Mouse (Mus musculus): ENCODE results near the gene Gm8281.
"Not testable (repeated sequence)": the region's sequence is repeated elsewhere in the genome, so short reads cannot be mapped to it uniquely, and the experiment has no call there.

The Gm8281 gene

DNA sequence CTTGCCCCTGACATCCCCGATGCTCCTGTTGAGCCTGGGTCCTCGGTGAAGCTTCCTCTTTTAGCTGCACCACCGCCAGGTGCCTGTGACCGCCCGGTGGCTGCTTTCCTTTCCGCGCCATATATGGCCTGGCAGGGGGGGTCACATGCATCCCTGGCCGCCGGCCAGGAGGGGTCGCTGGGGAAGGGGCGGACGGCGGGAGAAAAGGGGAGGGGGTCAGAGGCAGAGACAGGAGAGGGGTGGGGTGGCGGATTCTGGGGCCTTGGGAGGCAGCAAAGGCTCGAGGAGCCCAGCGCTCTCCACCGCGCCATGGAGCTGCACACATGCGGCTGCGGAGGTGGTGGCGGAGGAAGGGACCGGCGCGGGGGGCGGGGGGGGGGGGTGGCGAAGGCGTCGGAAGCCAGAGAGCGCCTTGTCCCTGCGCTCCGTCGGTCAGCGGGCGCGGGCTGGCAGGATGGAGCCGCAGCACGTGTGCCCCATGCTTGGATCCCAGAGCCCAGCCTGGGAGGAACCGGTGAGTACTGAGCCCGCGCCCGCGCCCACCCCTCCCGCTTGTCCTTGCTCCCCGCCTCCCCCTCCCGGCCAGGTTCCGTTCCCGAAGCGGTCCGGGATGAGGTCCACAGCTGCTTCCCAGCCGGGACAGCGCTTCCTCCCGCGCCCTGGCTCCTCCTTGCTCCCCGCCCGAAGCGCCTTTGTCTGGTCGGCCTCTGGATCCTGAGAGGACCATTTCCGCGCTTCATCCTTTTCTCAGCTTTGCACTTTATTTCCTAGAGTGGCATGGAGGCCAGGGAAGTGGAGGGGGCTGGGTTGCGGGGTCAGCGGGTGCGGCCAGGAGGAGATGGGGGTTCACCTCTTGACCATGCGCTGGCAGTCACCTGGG is at the start of gene Gm8281:
Gm8281 (plus strand) TSS at position 430 of the 880 bp plus-strand sequence.
- in situ Hi-C loops (cut with MboI, MseI), result not testable (repeated sequence)

GRCm38 (mm10) chr14:5050329-5050728 is 20.5 kb upstream of the Gm8281 start, which contains the start of gene 4930555G01Rik:
Gene 4930555G01Rik, plus strand, starts transcription at chr14:5050629.
- in situ Hi-C loops (cut with MboI, MseI), result not testable (repeated sequence)

DNA sequence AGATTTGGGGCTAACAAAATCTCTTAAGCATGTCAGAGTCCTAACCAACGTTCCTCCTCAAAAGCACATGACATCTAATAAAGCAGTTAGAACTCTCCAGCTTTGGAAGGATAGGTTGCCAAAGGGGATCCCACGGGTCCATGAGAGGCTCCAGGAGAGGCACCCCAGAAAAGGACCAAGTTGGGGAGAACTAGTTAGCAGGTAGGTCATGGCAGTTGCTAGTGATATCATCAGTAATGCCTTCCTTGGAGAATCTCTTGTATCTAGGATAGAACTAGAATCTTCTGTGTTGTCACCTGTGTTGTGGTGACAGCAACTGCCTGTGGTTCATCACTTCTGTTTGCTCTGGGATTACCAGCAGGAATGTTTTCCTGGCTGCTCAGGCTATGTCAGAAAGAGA is 60.4 kb downstream of the Gm8281 start, which contains the start of gene Gm8279:
Gm8279 (plus strand) TSS at position 301 of the 400 bp plus-strand sequence.
- in situ Hi-C loops (cut with MboI, MseI), result not testable (repeated sequence)

All from T-helper 2 cell (primary cell).